Mouse (Mus musculus): Measurements from ENCODE around the gene Ckap4.

DNA sequence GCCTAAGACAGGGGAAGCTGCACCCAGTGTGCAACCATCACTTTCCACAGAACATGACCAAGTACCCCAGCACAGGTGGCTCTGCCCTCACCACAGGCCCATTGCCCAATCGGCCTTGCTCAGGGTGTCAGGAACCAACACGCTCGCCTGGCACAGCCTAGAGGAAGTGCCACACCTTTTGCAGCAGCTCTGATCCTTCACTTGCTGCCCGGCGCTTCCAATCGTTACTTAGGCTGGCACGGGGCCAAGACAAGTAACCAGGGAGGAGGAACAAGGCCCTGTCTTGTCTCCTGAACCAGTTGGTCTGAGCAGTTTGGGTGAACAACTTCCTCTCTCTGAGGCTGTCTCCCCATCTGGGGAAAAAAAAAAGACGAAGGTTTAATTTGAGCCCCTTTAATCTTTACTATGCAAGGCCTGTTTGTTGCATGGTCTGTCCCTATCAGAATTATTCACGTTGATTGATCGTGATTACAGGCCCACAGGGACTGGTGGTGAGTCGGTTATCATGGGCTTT lies 17.4 kb downstream of the Ckap4 start:
- TF ChIP-seq POLR2A (IDR thresholded peaks at IDR 0.05; ENCODE audit: borderline replicate concordance, low read depth, low read length) (no peak), CTCF (IDR thresholded peaks at IDR 0.05; ENCODE audit: low read depth, low read length) (no peak)
